Mouse (Mus musculus): ENCODE measurements at regions not wholly inside any gene's neighbourhood (a gene's known extent, or its start where the extent isn't known, plus 50 kb on each side); places are given as distances from the start of the nearest gene placed in this dataset.

GRCm38 (mm10) chr12:70684354-70684753 is 141.0 kb upstream of the Frmd6 start:
- Histone ChIP-seq H3K4me1 (peaks cover 14% of the 10 kb centered on the region; the same call in 1 of the 2 replicates), H3K36me3 (no peaks in the 10 kb centered on the region), H3K4me3 (no peak overlapping the region), H3K27ac (no peak overlapping the region), H3K27me3 (replicated peaks) (no peaks in the 10 kb centered on the region), H3K9ac (no peak overlapping the region), H3K9me3 (no peaks in the 10 kb centered on the region), H3K4me2 (replicated peaks) (no peak overlapping the region)
- ATAC-seq (ENCODE audit: low FRiP score, low read depth) = no peak
- 91% methylated on average over 9 of the region's 9 CpGs for WGBS

DNA sequence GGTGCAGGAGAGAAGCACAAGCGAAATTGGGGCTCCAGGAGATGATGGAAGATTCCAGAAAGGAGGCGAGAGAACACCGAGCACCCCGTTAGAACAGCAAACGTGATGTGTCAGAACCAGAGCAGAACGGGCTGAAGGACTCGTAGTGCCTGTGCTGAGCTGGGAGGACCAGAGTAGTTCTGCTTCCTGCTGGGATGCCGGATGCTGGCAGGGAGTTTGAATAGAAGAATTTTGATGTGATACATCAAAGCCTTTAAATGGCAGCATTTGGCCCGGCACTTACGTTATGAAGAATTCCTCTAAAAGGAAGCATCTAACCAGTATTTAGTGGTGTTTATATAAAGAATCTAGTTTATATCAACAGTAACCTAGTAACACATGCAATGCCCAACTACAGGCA is 139.9 kb upstream of the Frmd6 start:
- Histone ChIP-seq H3K9me3 (no peaks in the 10 kb centered on the region), H3K4me3 (no peak overlapping the region), H3K4me2 (replicated peaks) (no peak overlapping the region), H3K27ac (no peak overlapping the region), H3K4me1 (peaks cover 18% of the 10 kb centered on the region; the same call in 1 of the 2 replicates), H3K27me3 (replicated peaks) (no peaks in the 10 kb centered on the region), H3K9ac (no peak overlapping the region), H3K36me3 (no peaks in the 10 kb centered on the region)
- WGBS = 80% methylated on average over 10 of the region's 10 CpGs
- ATAC-seq (ENCODE audit: low FRiP score, low read depth) = no peak

DNA sequence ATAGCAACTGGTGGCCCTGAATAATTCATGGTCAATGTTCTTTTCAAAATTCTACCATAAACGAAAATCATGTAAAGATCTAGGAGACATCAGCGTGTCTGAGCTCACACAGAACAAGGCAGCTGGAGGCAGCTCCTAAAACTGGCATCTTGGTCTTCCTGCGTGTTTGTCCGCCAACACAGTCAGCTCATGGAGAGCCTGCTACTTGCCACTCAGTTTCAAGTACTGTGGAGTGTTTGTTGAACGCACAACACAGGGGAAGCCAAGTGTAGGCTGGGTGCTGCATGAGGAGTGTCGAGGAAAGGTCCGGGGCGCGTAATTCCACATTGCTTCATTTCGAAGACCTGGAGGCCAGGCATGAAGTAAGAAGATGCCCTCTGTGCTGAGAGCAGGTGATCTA is 139.0 kb upstream of the Frmd6 start:
- ATAC-seq (ENCODE audit: low FRiP score, low read depth) = no peak
- Histone ChIP-seq H3K9ac (no peak overlapping the region), H3K9me3 (no peaks in the 10 kb centered on the region), H3K4me2 (replicated peaks) (no peak overlapping the region), H3K27me3 (replicated peaks) (no peaks in the 10 kb centered on the region), H3K4me1 (peaks cover 18% of the 10 kb centered on the region; the same call in 1 of the 2 replicates), H3K27ac (no peak overlapping the region), H3K36me3 (no peaks in the 10 kb centered on the region), H3K4me3 (no peak overlapping the region)
- WGBS = 93% methylated on average over 10 of the region's 10 CpGs

DNA sequence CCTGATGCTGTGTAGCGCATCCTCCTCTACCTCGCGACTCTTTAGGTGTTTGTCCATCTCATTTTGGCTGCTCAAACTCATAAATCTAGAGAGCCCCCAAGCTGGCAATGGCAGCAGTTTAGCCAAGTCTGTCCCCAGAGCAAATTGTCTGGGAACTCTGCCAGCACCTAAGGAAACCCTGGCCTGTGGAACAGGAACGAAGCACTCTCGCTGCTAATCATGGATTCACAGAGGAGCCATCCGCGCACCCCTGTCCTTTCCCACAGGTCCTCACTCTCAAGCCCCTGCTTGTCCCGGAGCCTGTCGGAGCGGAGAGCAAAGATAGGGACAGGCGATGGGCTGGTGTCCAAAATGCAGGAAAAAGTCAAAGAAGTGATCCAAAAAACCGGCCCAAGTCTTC is 138.3 kb upstream of the Frmd6 start:
- H3K27me3 ChIP-seq (replicated peaks) = no peaks in the 10 kb centered on the region
- no peak overlapping the region for H3K27ac ChIP-seq
- H3K4me3 ChIP-seq = no peak overlapping the region
- H3K4me2 ChIP-seq (replicated peaks) = no peak overlapping the region
- no peak for ATAC-seq (ENCODE audit: low FRiP score, low read depth)
- no peaks in the 10 kb centered on the region for H3K36me3 ChIP-seq
- no peaks in the 10 kb centered on the region for H3K9me3 ChIP-seq
- no peak overlapping the region for H3K9ac ChIP-seq
- 71% methylated on average over 12 of the region's 12 CpGs for WGBS
- H3K4me1 ChIP-seq = peaks cover 15% of the 10 kb centered on the region; the same call in 1 of the 2 replicates

DNA sequence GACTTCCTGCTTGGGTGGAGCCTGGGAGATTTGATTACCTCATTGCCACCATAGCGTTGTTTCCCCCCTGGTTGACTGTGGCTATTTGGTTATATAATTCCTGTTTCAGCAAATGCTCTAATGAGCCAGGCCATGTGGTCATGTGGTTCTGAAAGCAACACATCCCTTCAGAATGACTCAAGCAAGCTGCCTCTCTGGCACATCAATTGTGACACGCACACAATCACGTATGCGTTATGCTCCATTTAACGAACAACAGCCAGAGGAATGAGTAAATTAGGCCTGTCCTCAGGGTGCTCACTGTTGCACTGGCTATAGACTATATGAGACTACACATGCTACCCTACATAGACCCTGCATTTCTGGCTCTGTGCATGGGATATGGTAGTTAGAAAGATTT is 130.2 kb upstream of the Frmd6 start:
- Histone ChIP-seq H3K4me1 (no peaks in the 10 kb centered on the region), H3K4me2 (replicated peaks) (no peak overlapping the region), H3K9ac (no peak overlapping the region), H3K27me3 (replicated peaks) (no peaks in the 10 kb centered on the region), H3K27ac (no peak overlapping the region), H3K36me3 (no peaks in the 10 kb centered on the region), H3K9me3 (no peaks in the 10 kb centered on the region), H3K4me3 (no peak overlapping the region)
- 86% methylated on average over 5 of the region's 5 CpGs for WGBS
- ATAC-seq (ENCODE audit: low FRiP score, low read depth) = no peak

- Histone ChIP-seq H3K9me3 (no peaks in the 10 kb centered on the region), H3K9ac (no peak overlapping the region), H3K27ac (no peak overlapping the region), H3K36me3 (no peaks in the 10 kb centered on the region), H3K4me2 (replicated peaks) (no peak overlapping the region), H3K4me1 (no peaks in the 10 kb centered on the region), H3K4me3 (no peak overlapping the region), H3K27me3 (replicated peaks) (no peaks in the 10 kb centered on the region)
- WGBS = 75% methylated on average over 6 of the region's 6 CpGs
- no peak for ATAC-seq (ENCODE audit: low FRiP score, low read depth)
Observed at GRCm38 (mm10) chr12:70696256-70696655, 129.1 kb upstream of the Frmd6 start.

- ATAC-seq (ENCODE audit: low FRiP score, low read depth) = no peak
- Histone ChIP-seq H3K4me3 (no peak overlapping the region), H3K4me1 (no peaks in the 10 kb centered on the region), H3K9me3 (no peaks in the 10 kb centered on the region), H3K36me3 (no peaks in the 10 kb centered on the region), H3K27ac (no peak overlapping the region), H3K4me2 (replicated peaks) (no peak overlapping the region), H3K9ac (no peak overlapping the region), H3K27me3 (replicated peaks) (no peaks in the 10 kb centered on the region)
- WGBS = 83% methylated on average over 6 of the region's 6 CpGs
Observed at GRCm38 (mm10) chr12:70698466-70698865, 126.8 kb upstream of the Frmd6 start.

DNA sequence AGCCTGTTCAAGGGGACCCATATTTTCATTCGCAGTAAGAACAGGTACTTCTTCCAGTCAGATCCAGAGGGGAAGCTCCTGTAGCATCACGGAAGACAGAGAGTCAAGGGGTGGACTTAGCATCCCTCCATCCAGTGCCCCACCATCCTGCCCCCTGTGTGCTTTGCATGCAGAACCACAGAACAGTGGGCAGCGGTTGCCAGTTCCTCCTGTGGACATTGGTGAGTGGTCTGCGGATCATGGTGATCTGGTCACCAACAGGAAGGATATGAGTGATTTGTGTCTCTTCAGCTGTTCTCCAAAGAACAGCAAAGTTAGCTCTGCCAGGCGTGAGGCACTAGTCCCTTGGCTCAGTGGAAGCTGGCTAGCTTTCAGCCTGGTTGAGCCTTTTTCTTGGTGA is 122.8 kb upstream of the Frmd6 start:
- H3K4me3 ChIP-seq = no peak overlapping the region
- H3K27me3 ChIP-seq (replicated peaks) = no peaks in the 10 kb centered on the region
- H3K9ac ChIP-seq = no peak overlapping the region
- no peak overlapping the region for H3K4me2 ChIP-seq (replicated peaks)
- H3K36me3 ChIP-seq = no peaks in the 10 kb centered on the region
- ATAC-seq (ENCODE audit: low FRiP score, low read depth) = no peak
- WGBS = 89% methylated on average over 5 of the region's 5 CpGs
- H3K9me3 ChIP-seq = no peaks in the 10 kb centered on the region
- no peak overlapping the region for H3K27ac ChIP-seq
- H3K4me1 ChIP-seq = no peaks in the 10 kb centered on the region

GRCm38 (mm10) chr12:70706806-70707628 is 118.3 kb upstream of the Frmd6 start:
- no peaks in the 10 kb centered on the region for H3K9me3 ChIP-seq

DNA sequence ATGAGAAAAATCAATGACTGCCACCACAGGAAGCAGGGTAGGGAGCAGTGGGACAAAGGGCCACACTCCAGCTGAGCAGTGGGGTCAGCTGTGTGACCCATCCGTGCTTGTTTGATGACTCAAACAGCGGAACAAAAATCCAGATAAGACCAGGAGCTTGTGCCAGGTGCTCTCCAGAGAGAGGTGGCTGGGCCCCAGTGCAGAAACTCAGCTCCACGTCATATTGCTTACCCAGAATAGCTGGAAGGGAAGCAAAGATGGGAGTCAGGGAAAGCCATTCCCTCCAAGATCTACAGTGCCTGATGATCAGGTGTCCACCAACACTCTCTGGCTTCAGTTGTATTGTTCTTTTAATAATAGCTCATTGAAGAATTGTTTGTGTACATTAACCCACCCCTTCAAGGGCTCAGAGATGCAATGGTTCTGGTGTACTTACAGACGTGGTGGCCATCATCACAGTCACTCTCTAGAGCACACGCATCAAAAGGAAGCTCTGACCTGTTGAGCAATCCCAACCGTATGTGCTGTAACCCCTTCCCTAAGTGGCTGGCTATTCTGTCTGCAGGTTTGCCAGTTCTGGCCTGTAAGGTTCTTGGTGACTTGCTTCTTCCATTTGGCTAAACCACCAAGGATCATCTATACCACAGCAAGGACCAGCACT is 117.6 kb upstream of the Frmd6 start:
- Histone ChIP-seq H3K27ac (no peak overlapping the region), H3K4me3 (no peak overlapping the region), H3K4me2 (replicated peaks) (no peak overlapping the region), H3K9ac (no peak overlapping the region), H3K27me3 (replicated peaks) (no peaks in the 10 kb centered on the region), H3K4me1 (no peaks in the 10 kb centered on the region), H3K9me3 (no peaks in the 10 kb centered on the region), H3K36me3 (no peaks in the 10 kb centered on the region)
- ATAC-seq (ENCODE audit: low FRiP score, low read depth) = no peak
- WGBS = 71% methylated on average over 6 of the region's 6 CpGs

More at GRCm38 (mm10) chr12:70706806-70707628, 118.3 kb upstream of the Frmd6 start:
- Histone ChIP-seq H3K9ac (no peak overlapping the region), H3K27me3 (replicated peaks) (no peaks in the 10 kb centered on the region), H3K27ac (no peak overlapping the region), H3K4me1 (no peaks in the 10 kb centered on the region), H3K36me3 (no peaks in the 10 kb centered on the region), H3K4me3 (no peak overlapping the region), H3K4me2 (replicated peaks) (no peak overlapping the region)
- WGBS = 91% methylated on average over 11 of the region's 11 CpGs
- ATAC-seq (ENCODE audit: low FRiP score, low read depth) = no peak

DNA sequence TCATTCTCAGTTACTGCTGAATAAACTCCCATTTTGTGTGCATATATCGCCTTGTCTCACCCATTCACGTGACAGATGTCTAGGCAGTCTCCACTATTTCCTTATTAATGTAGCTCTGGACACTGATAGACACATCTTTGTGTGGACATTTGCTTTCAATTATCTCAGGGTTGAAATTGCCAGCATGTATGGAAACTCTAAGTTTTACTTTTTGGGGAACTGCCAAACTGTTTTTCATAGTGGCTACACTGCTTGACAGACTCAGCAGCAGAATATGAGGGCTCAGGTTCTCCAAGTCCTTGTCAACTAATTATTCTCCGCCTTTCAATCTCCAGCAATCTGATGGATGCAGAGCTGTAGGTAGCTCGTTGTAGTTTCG is 117.0 kb upstream of the Frmd6 start:
- H3K4me1 ChIP-seq = no peaks in the 10 kb centered on the region
- no peaks in the 10 kb centered on the region for H3K27me3 ChIP-seq (replicated peaks)
- no peak overlapping the region for H3K27ac ChIP-seq
- no peaks in the 10 kb centered on the region for H3K36me3 ChIP-seq
- WGBS = 89% methylated on average over 5 of the region's 5 CpGs
- H3K9ac ChIP-seq = no peak overlapping the region
- no peak overlapping the region for H3K4me3 ChIP-seq
- ATAC-seq (ENCODE audit: low FRiP score, low read depth) = no peak
- H3K9me3 ChIP-seq = no peaks in the 10 kb centered on the region
- no peak overlapping the region for H3K4me2 ChIP-seq (replicated peaks)

DNA sequence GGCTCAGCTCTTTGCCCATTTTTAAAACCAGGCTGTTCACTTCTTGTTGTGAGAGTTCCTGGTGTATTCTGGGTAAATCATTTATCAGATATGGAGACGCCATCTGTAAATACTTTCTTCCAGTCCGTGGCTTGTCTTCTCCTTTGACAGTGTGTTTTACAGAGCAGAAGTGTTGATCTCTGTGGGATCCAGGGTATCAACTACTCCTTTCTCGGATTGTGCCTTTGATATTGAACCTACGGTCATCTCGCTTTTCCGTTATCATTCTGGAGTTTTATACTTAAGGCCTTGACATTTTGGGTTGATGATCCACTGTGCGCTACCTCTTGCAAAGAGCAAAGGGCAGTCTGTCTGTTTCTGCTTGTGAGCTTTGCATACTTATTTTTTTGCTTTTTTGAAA is 115.0 kb upstream of the Frmd6 start:
- H3K36me3 ChIP-seq = no peaks in the 10 kb centered on the region
- no peak overlapping the region for H3K4me2 ChIP-seq (replicated peaks)
- H3K4me3 ChIP-seq = no peak overlapping the region
- no peak for ATAC-seq (ENCODE audit: low FRiP score, low read depth)
- no peak overlapping the region for H3K9ac ChIP-seq
- no peaks in the 10 kb centered on the region for H3K27me3 ChIP-seq (replicated peaks)
- H3K4me1 ChIP-seq = no peaks in the 10 kb centered on the region
- H3K27ac ChIP-seq = no peak overlapping the region
- H3K9me3 ChIP-seq = no peaks in the 10 kb centered on the region
- 91% methylated on average over 7 of the region's 7 CpGs for WGBS

DNA sequence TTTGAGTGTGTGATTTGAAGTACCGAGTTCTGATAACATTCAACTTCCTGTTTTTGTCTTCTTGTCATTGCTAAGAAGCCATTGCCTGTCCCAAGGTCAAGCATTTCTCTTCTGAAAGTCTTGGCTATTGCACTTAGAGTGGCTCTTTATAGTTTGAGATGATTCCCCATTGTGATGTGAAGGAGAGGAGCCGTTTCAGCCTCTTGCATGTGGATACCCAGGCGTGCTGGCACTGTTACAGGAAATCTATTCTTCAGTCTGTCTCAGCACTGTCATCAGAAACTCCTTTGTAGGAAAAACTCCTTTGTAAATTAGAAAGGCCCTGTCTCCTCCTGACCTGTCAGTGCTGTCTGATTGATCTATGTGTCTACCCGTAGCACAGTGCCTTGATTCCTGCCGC is 114.3 kb upstream of the Frmd6 start:
- Histone ChIP-seq H3K4me1 (no peaks in the 10 kb centered on the region), H3K9me3 (no peaks in the 10 kb centered on the region; the same call in 1 of the 2 replicates), H3K27ac (no peak overlapping the region), H3K36me3 (no peaks in the 10 kb centered on the region), H3K4me2 (replicated peaks) (no peak overlapping the region), H3K9ac (no peak overlapping the region), H3K4me3 (no peak overlapping the region), H3K27me3 (replicated peaks) (no peaks in the 10 kb centered on the region)
- 67% methylated on average over 5 of the region's 5 CpGs for WGBS
- ATAC-seq (ENCODE audit: low FRiP score, low read depth) = no peak
